Mouse (Mus musculus) stomach, embryonic 15.5 days (tissue): Measurements from ENCODE around the gene Tm9sf1. TPM values are rescaled to one million over a fixed set of nuclear protein-coding genes. Genes with fewer than 3 reads are reported as not detected.

Experiments used
- ATAC-seq: fragments of 200-750 bp; cut with Nextera tagmentation; 2 replicates; pipeline ENCODE4 v1.8.0; 2017; ENCODE audit warnings: low read depth, moderate number of reproducible peaks, moderate TSS enrichment; ENCODE audit not compliant: insufficient read depth, low FRiP score
- H3K27ac ChIP-seq: fragments of 300-500 bp; sonication (generic); 2 replicates; pipeline ENCODE4 v1.5.1; 2015; ENCODE audit warnings: mild to moderate bottlenecking, inconsistent platforms
- H3K27me3 ChIP-seq: fragments of 300-500 bp; sonication (generic); replicated peaks from 2 replicates; pipeline ENCODE4 v1.6.1; 2015; ENCODE audit warnings: inconsistent platforms
- H3K36me3 ChIP-seq: fragments of 300-500 bp; sonication (generic); 2 replicates; pipeline ENCODE4 v1.6.1; 2015; ENCODE audit warnings: inconsistent platforms
- H3K4me1 ChIP-seq: fragments of 300-500 bp; sonication (generic); 2 replicates; pipeline ENCODE4 v1.6.1; 2015; ENCODE audit warnings: inconsistent platforms
- H3K4me2 ChIP-seq: fragments of 300-500 bp; sonication (generic); 2 replicates; pipeline ENCODE4 v1.6.1; 2015; ENCODE audit warnings: mild to moderate bottlenecking, inconsistent platforms
- H3K4me3 ChIP-seq: fragments of 300-500 bp; sonication (generic); replicated peaks from 2 replicates; pipeline ENCODE4 v1.5.1; 2015; ENCODE audit warnings: inconsistent platforms
- H3K9ac ChIP-seq: fragments of 300-500 bp; sonication (generic); 2 replicates; pipeline ENCODE4 v1.6.1; 2015; ENCODE audit warnings: inconsistent platforms
- H3K9me3 ChIP-seq: fragments of 300-500 bp; sonication (generic); 2 replicates; pipeline ENCODE4 v1.6.1; 2016; ENCODE audit warnings: inconsistent platforms
- WGBS: fragments of 180-500 bp; shearing (Covaris S2); methylation state at CpG from one replicate; pipeline ENCODE4 v1.1.7; 2015; 5-methylcytosine and 5-hydroxymethylcytosine counted together
- polyA plus RNA-seq: library from polyadenylated mRNA; unstranded; fragments of >200 nt; fragmentation: Nextera tagmentation; extraction: Ambion mirVana; gene quantifications from 2 replicates; pipeline ENCODE4 v1.2.1, GENCODE M21; 2015

Tm9sf1 gene
- polyA plus RNA-seq, 1 experiment from 2014 or later, result 123 TPM

- ATAC-seq, result 0 out of 2 replicates have a peak, but pooled peaks have one; percentile 8
- Histone ChIP-seq H3K4me3 (no peak overlapping the region), H3K9ac (no peak overlapping the region), H3K36me3 (peaks cover 3% of the 10 kb centered on the region; the same call in 1 of the 2 replicates), H3K4me1 (peaks cover 5% of the 10 kb centered on the region; the same call in 1 of the 2 replicates), H3K9me3 (no peaks in the 10 kb centered on the region), H3K27ac (no peak overlapping the region), H3K4me2 (no peak overlapping the region), H3K27me3 (no peaks in the 10 kb centered on the region)
- WGBS, result 92% methylated on average over 5 of the region's 5 CpGs
Observed at GRCm38 (mm10) chr14:55658011-55658410, 14.4 kb upstream of the Tm9sf1 start.

DNA sequence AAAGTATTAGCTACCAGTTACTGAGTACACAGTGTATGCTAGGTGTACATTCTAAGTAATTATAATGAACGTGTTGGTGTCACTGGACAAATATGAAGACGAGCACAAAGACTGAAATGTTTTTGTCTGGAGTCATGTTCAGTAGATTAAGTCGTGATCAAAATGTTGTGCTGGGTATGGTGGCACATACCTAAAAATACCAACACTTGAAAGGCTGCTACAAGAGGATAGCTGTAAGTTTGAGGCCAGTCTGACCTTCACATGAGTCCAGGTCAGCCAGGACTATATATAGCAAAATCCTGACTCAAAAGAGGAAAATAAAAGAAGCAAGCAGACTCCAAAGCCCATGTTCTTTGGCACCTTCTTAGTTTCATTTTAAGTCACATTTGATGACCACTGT lies 13.3 kb upstream of the Tm9sf1 start:
- peaks cover 5% of the 10 kb centered on the region; the same call in 1 of the 2 replicates for H3K4me1 ChIP-seq
- H3K4me2 ChIP-seq, result no peak overlapping the region
- H3K27ac ChIP-seq, result no peak overlapping the region
- no peak for ATAC-seq
- 80% methylated on average over 3 of the region's 3 CpGs for WGBS
- no peak overlapping the region for H3K9ac ChIP-seq
- no peaks in the 10 kb centered on the region for H3K9me3 ChIP-seq
- H3K4me3 ChIP-seq, result no peak overlapping the region
- H3K36me3 ChIP-seq, result no peaks in the 10 kb centered on the region; the same call in 1 of the 2 replicates
- no peaks in the 10 kb centered on the region for H3K27me3 ChIP-seq

GRCm38 (mm10) chr14:55651528-55651927 lies 7.9 kb upstream of the Tm9sf1 start:
- no peak overlapping the region for H3K9ac ChIP-seq
- no peaks in the 10 kb centered on the region for H3K36me3 ChIP-seq
- H3K9me3 ChIP-seq, result no peaks in the 10 kb centered on the region
- no peaks in the 10 kb centered on the region for H3K4me1 ChIP-seq
- ATAC-seq, result no peak
- H3K27me3 ChIP-seq, result no peaks in the 10 kb centered on the region
- H3K27ac ChIP-seq, result no peak overlapping the region
- WGBS, result 87% methylated on average over 7 of the region's 7 CpGs
- H3K4me2 ChIP-seq, result no peak overlapping the region
- no peak overlapping the region for H3K4me3 ChIP-seq

- Histone ChIP-seq H3K4me3 (no peak within 1 kb of the TSS), H3K27ac (no peak within 1 kb of the TSS), H3K27me3 (no peaks in the 10 kb centered on the region), H3K4me2 (no peak within 1 kb of the TSS), H3K9me3 (no peaks in the 10 kb centered on the region), H3K4me1 (peaks cover 6% of the 10 kb centered on the region), H3K36me3 (no peaks in the 10 kb centered on the region), H3K9ac (no peak within 1 kb of the TSS)
- WGBS, result 93% methylated on average over 2 of the region's 2 CpGs
- no peak for ATAC-seq
Observed at GRCm38 (mm10) chr14:55649884-55650283, 6.3 kb upstream of the Tm9sf1 start, which contains the start of gene Tssk4. Tssk4 (plus strand) TSS chr14:55650184.

- no peaks in the 10 kb centered on the region for H3K27me3 ChIP-seq
- H3K36me3 ChIP-seq, result peaks cover 15% of the 10 kb centered on the region; the same call in 1 of the 2 replicates
- WGBS, result 19% methylated on average over 17 of the region's 17 CpGs
- peak overlapping the region; percentile 74 for H3K4me2 ChIP-seq
- peak overlapping the region; percentile 99; the same call in 1 of the 2 replicates for H3K9ac ChIP-seq
- H3K4me1 ChIP-seq, result peaks cover 20% of the 10 kb centered on the region
- H3K9me3 ChIP-seq, result no peaks in the 10 kb centered on the region
- no peak for ATAC-seq
- H3K4me3 ChIP-seq, result peak overlapping the region; percentile 96
- peak overlapping the region; percentile 96; the same call in 1 of the 2 replicates for H3K27ac ChIP-seq
Observed at GRCm38 (mm10) chr14:55644261-55644888, 769 bp upstream of the Tm9sf1 start.

GRCm38 (mm10) chr14:55642679-55643059 lies 937 bp downstream of the Tm9sf1 start:
- Histone ChIP-seq H3K4me1 (peaks cover 20% of the 10 kb centered on the region), H3K36me3 (peaks cover 29% of the 10 kb centered on the region; the same call in 1 of the 2 replicates), H3K9me3 (no peaks in the 10 kb centered on the region), H3K27ac (peak overlapping the region; percentile 96), H3K4me2 (peak overlapping the region; percentile 74), H3K4me3 (peak overlapping the region; percentile 96), H3K9ac (peak overlapping the region; percentile 99), H3K27me3 (no peaks in the 10 kb centered on the region)
- peak; percentile 7; the same call in 1 of the 2 replicates for ATAC-seq
- WGBS, result 19% methylated on average over 8 of the region's 8 CpGs

DNA sequence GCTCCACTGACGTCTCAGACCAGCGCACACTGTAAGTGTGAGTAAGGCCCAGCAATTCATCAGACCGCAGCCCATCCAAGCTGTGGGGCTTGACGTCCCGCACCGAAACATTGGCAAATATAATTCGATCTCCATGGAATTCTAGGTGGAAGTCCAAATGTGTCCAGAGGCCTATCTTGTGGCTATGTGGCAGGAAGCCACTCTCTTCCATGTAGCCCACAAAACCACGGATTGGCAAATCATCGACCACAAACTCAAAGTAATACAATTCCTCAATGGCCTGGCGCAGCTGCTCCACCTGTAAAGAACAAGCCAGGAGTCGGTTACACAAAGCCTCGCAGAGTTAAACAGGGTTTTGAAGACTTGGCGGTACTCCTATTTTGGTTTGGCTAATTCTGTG lies 2.3 kb downstream of the Tm9sf1 start:
- Histone ChIP-seq H3K4me3 (no peak overlapping the region), H3K9ac (no peak overlapping the region), H3K9me3 (no peaks in the 10 kb centered on the region), H3K36me3 (peaks cover 31% of the 10 kb centered on the region; the same call in 1 of the 2 replicates), H3K4me2 (no peak overlapping the region), H3K27me3 (no peaks in the 10 kb centered on the region), H3K4me1 (peaks cover 20% of the 10 kb centered on the region), H3K27ac (no peak overlapping the region)
- WGBS, result 92% methylated on average over 13 of the region's 13 CpGs
- ATAC-seq, result no peak

DNA sequence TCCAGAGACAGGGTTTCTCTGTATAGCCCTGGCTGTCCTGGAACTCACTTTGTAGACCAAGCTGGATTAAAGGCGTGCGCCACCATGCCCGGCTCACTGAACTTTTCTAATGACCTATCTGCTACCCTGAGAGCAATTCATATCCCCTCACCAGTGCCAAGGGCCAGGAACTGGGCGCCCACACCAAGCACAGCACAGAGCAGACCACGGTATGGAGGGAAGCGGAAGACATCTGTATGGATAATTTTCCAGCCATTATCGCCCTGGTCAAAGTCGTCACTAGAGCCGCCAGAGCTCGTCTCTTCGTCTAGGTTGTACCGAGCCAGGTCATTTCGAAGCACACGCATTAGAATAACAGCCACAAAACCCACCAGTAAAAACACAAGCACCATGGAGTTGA lies 2.8 kb downstream of the Tm9sf1 start:
- ATAC-seq, result no peak
- peaks cover 31% of the 10 kb centered on the region; the same call in 1 of the 2 replicates for H3K36me3 ChIP-seq
- 96% methylated on average over 14 of the region's 14 CpGs for WGBS
- no peak overlapping the region for H3K9ac ChIP-seq
- peaks cover 20% of the 10 kb centered on the region for H3K4me1 ChIP-seq
- no peak overlapping the region for H3K4me3 ChIP-seq
- no peaks in the 10 kb centered on the region for H3K9me3 ChIP-seq
- H3K27me3 ChIP-seq, result no peaks in the 10 kb centered on the region
- no peak overlapping the region for H3K4me2 ChIP-seq
- no peak overlapping the region for H3K27ac ChIP-seq

GRCm38 (mm10) chr14:55637795-55638194 lies 5.8 kb downstream of the Tm9sf1 start, which contains the start of gene Gm49378:
Gm49378 (minus strand) TSS chr14:55637895.
- H3K27me3 ChIP-seq, result no peaks in the 10 kb centered on the region
- no peak within 1 kb of the TSS for H3K4me2 ChIP-seq
- WGBS, result 92% methylated on average over 9 of the region's 9 CpGs
- no peak for ATAC-seq
- H3K27ac ChIP-seq, result no peak within 1 kb of the TSS
- H3K36me3 ChIP-seq, result peaks cover 46% of the 10 kb centered on the region
- H3K4me1 ChIP-seq, result peaks cover 18% of the 10 kb centered on the region; the same call in 1 of the 2 replicates
- no peaks in the 10 kb centered on the region for H3K9me3 ChIP-seq
- H3K9ac ChIP-seq, result no peak within 1 kb of the TSS
- H3K4me3 ChIP-seq, result no peak within 1 kb of the TSS

GRCm38 (mm10) chr14:55635523-55636007 lies 8.0 kb downstream of the Tm9sf1 start, which contains the start of gene Ipo4:
Ipo4 (minus strand) TSS chr14:55635957.
- ATAC-seq, result peak; percentile 85
- Histone ChIP-seq H3K36me3 (peaks cover 57% of the 10 kb centered on the region), H3K27me3 (no peaks in the 10 kb centered on the region), H3K4me3 (peak within 1 kb of the TSS; percentile 74), H3K4me1 (peaks cover 9% of the 10 kb centered on the region; the same call in 1 of the 2 replicates), H3K9me3 (no peaks in the 10 kb centered on the region), H3K27ac (peak within 1 kb of the TSS; percentile 67), H3K4me2 (peak within 1 kb of the TSS; percentile 83), H3K9ac (peak within 1 kb of the TSS; percentile 49)
- 1% methylated on average over 33 of the region's 33 CpGs for WGBS

DNA sequence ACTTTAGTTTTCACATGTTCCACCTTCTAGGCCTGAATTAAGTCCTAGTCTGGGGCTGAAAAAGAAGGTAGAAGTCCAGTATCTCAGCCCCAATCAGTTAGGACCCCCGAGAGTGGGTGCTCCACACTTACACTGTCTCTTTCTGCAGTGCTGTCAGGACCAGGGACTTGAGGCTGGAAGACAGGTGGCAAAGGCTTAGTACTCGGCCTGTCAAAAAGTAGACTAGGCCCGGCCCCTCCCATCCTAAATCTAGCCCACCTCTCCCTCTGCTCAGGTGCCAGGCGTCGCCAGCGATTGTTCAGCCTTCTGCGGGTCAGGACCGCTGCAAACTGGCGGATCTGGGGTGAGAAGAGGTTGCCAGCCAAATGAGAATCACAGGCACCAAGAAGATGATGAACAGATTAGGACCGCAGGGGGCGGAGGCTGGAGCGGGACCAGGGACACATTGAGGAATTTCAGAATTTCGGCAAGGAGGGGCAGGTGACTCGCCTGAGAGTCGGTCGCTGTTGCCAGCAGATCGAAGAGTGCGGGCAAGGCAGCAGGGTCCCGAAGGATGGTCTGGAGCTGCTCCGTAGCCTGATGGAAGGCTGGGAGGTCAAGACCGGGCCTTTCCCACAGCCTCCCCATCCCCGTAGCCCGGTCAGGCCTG lies 8.6 kb downstream of the Tm9sf1 start:
- peaks cover 9% of the 10 kb centered on the region; the same call in 1 of the 2 replicates for H3K4me1 ChIP-seq
- peak overlapping the region; percentile 74 for H3K4me3 ChIP-seq
- peak; percentile 20; the same call in 1 of the 2 replicates for ATAC-seq
- H3K36me3 ChIP-seq, result peaks cover 58% of the 10 kb centered on the region
- no peaks in the 10 kb centered on the region for H3K27me3 ChIP-seq
- WGBS, result 3% methylated on average over 23 of the region's 23 CpGs
- peak overlapping the region; percentile 67 for H3K27ac ChIP-seq
- peak overlapping the region; percentile 49 for H3K9ac ChIP-seq
- H3K4me2 ChIP-seq, result peak overlapping the region; percentile 83
- no peaks in the 10 kb centered on the region for H3K9me3 ChIP-seq

GRCm38 (mm10) chr14:55629312-55629711 lies 14.3 kb downstream of the Tm9sf1 start:
- Histone ChIP-seq H3K27me3 (no peaks in the 10 kb centered on the region), H3K36me3 (peaks cover 80% of the 10 kb centered on the region), H3K27ac (no peak overlapping the region), H3K9me3 (no peaks in the 10 kb centered on the region), H3K4me1 (peaks cover 4% of the 10 kb centered on the region; the same call in 1 of the 2 replicates), H3K4me3 (no peak overlapping the region), H3K4me2 (no peak overlapping the region), H3K9ac (no peak overlapping the region)
- ATAC-seq, result no peak
- WGBS, result 61% methylated on average over 5 of the region's 5 CpGs
